Mouse (Mus musculus) kidney, postnatal 36 days (tissue): ENCODE data around the gene Pigl.
A peak's percentile ranks its signal among the peaks of the same experiment; 100 is the strongest.

Experiments
- DNase-seq, 2 experiments: peaks; one replicate each; pipeline ENCODE4 v3.0.0; 2021 to 2022; ENCODE audit warnings: mixed read lengths in 2 of 2

Gene Pigl

DNA sequence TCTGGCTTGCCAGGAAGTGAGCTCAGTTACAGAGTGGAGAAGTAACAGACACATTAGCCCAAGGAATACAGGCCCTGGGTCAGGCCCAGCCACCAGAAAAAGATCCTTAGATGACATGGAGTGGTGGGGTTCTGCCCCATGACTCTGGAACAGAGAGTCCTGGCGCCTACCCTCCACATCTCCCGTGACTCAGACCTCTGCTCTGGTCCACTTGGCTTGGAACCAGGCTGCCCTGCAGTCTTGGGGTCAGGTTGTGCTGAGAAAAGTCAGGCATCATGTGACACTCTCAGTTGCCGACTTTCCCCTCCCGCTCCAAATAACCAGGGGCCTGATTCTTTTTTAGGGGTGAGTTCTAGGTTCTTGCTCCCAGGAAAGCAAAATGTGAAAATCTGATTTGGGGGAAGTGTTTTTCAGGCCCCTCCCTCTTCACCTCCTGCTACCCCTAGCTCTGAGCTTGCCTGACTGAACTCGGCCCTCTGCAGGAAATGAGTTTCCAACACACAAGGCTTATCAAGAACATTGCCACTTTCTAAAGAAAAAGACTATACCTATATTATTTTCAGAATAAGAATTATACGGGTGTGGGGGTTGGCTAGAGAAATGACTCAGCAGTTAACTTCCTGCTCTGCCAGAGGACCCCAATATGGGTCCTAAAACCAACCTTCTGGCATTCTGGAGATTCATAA is 100.8 kb downstream of the Pigl start:
- peak; percentile 92 to 95 for DNase-seq

DNA sequence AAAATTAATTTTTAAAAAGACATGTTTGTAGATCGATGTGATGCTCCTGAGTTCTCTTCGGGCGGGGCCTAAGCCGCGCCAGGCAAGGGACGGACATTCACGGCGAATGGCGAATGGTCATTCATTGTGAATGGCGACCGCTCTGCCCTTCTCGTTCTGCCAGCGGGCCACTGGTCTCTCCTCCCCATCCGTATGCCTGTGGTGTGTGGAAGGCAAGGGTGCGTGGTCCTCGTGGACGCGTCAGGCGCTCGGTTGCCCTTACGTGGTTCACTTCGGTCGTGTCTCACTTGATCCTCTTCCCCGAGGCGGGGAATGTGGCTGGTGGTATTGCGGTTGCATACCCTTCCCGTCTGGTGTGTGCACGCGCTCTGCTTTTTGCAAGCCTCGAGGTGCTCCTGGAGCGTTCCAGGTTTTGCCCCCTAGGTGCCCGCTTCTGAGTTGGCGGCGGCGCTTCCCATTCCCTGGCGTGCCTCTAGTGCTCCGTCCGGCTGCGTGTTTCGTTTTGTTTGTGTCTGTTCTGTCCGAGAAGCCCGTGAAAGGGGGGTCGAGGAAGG is 102.3 kb downstream of the Pigl start:
- DNase-seq, result peak in 1 of 2 experiments; percentile 49

GRCm38 (mm10) chr11:62563590-62563989 is 105.3 kb downstream of the Pigl start:
- no peak for DNase-seq
